In the genomic region with DNA sequence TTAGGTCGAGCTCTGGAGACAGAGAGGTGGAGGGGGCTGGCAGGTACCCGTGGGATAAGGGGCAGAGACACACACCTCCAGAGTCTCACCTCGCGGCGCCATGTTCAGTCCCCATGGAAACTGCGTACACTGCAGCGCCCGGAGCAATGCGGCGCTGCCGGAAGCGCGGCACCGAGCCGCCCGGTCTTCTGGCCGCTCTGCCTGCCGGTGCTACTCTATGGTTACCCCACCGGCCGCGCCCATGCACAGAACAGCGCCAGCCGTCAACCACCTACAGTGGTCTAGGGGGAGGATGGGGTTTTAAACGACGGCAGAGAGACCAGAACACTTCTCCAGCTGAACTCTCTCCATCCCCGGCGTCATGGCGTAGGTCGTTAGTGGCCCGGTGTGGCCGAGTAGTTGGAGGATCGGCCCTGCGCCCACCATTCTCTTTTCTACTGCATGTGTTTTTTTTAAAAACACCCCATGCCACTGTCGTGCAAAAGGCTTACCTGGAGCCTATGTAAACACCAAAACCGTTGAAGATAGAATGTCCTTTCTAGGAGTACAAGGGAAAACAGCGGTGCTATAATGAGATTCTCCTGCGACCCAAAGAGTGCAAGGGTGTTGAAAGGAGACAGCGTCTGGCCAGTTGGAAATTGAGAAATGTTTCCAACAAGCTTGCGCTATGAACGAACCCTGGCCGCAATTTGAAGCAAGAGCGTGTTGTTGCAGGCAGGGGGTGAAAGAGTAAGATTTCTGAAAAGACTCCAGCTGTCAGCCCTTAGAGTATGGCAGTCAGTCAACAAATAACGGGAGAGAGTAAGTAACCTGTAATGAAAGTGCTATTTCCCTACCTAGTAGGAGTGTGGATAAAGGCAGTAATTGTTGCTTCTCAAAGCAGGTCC, we compare ENCODE assay signal across 8 mouse cellular contexts. TPM values are rescaled to one million over a fixed set of nuclear protein-coding genes. Genes with fewer than 3 reads are reported as not detected.
DNase-seq lines count a peak whose midpoint lies in the region; ATAC-seq and TF ChIP-seq lines count a peak whose summit lies in the region.

Gene Tmem216, minus strand, starts transcription at position 615 of the 887 bp plus-strand sequence.

- 1% methylated on average over 43 of the region's 43 CpGs for WGBS in heart, embryonic 11.5 days (ENCODE audit: insufficient replicate concordance)
- WGBS in kidney, postnatal 0 days, result under 1% methylated on average over 43 of the region's 43 CpGs
- WGBS in liver, embryonic 11.5 days, result 2% methylated on average over 43 of the region's 43 CpGs
- WGBS in stomach, embryonic 14.5 days, result under 1% methylated on average over 43 of the region's 43 CpGs

- peak; percentile 99 for ATAC-seq in erythroblast, adult 5-6 weeks (replicated peaks; ENCODE audit: low FRiP score, poor library complexity, severe bottlenecking)
- ATAC-seq in heart, embryonic 11.5 days (replicated peaks; ENCODE audit: insufficient number of reproducible peaks, low FRiP score, low TSS enrichment), result peak; percentile 92
- ATAC-seq in kidney, postnatal 0 days (replicated peaks; ENCODE audit: low FRiP score, low read depth), result peak; percentile 96
- peak; percentile 98 for ATAC-seq in liver, embryonic 11.5 days (replicated peaks; ENCODE audit: low FRiP score)
- peak; percentile 97 for ATAC-seq in stomach, embryonic 14.5 days (ENCODE audit: insufficient number of reproducible peaks, insufficient read depth, low FRiP score, low read depth)

- peaks cover 1% of the 10 kb centered on the region; the same call in 1 of the 2 replicates for H3K36me3 ChIP-seq in heart, embryonic 11.5 days (ENCODE audit: control insufficient read depth, insufficient read depth, low read length)
- peaks cover 12% of the 10 kb centered on the region for H3K36me3 ChIP-seq in kidney, postnatal 0 days (ENCODE audit: insufficient read depth, low read length)
- peaks cover 5% of the 10 kb centered on the region for H3K36me3 ChIP-seq in liver, embryonic 11.5 days (ENCODE audit: control insufficient read depth, insufficient read depth, low read length)
- H3K36me3 ChIP-seq in stomach, embryonic 14.5 days (ENCODE audit: control insufficient read depth, insufficient read depth, low read length), result peaks cover 10% of the 10 kb centered on the region; the same call in 1 of the 2 replicates

- H3K4me3 ChIP-seq in heart, embryonic 11.5 days (ENCODE audit: low read depth, low read length), result peak within 1 kb of the TSS; percentile 71
- peak within 1 kb of the TSS; percentile 72 for H3K4me3 ChIP-seq in kidney, postnatal 0 days (replicated peaks; ENCODE audit: low read depth, low read length)
- H3K4me3 ChIP-seq in liver, embryonic 11.5 days (ENCODE audit: low read depth, low read length), result peak within 1 kb of the TSS; percentile 67
- peak within 1 kb of the TSS; percentile 55 for H3K4me3 ChIP-seq in stomach, embryonic 14.5 days (ENCODE audit: low read depth, low read length)

- peak; percentile 19; the same call in 1 of the 2 replicates for TF ChIP-seq CTCF in kidney, postnatal 0 days (IDR thresholded peaks at IDR 0.05; ENCODE audit: low read depth)

- no peaks in the 10 kb centered on the region for H3K27me3 ChIP-seq in heart, embryonic 11.5 days (ENCODE audit: control insufficient read depth, insufficient read depth, low read length)
- H3K27me3 ChIP-seq in kidney, postnatal 0 days (ENCODE audit: insufficient read depth, low read length), result no peaks in the 10 kb centered on the region
- H3K27me3 ChIP-seq in liver, embryonic 11.5 days (replicated peaks; ENCODE audit: control insufficient read depth, insufficient read depth, low read length), result no peaks in the 10 kb centered on the region
- H3K27me3 ChIP-seq in stomach, embryonic 14.5 days (ENCODE audit: control insufficient read depth, insufficient read depth, low read length), result no peaks in the 10 kb centered on the region

- H3K9ac ChIP-seq in heart, embryonic 11.5 days (ENCODE audit: low read depth, low read length), result peak within 1 kb of the TSS; percentile 86
- H3K9ac ChIP-seq in kidney, postnatal 0 days (ENCODE audit: low read depth, low read length), result peak within 1 kb of the TSS; percentile 53
- peak within 1 kb of the TSS; percentile 75 for H3K9ac ChIP-seq in liver, embryonic 11.5 days (ENCODE audit: low read depth, low read length)
- H3K9ac ChIP-seq in stomach, embryonic 14.5 days (replicated peaks; ENCODE audit: low read depth, low read length), result peak within 1 kb of the TSS; percentile 50

- no peaks in the 10 kb centered on the region for H3K9me3 ChIP-seq in heart, embryonic 11.5 days (replicated peaks; ENCODE audit: control insufficient read depth, low read length)
- H3K9me3 ChIP-seq in kidney, postnatal 0 days (replicated peaks; ENCODE audit: low read length), result no peaks in the 10 kb centered on the region
- H3K9me3 ChIP-seq in liver, embryonic 11.5 days (ENCODE audit: control insufficient read depth, low read length), result no peaks in the 10 kb centered on the region
- no peaks in the 10 kb centered on the region for H3K9me3 ChIP-seq in stomach, embryonic 14.5 days (ENCODE audit: control insufficient read depth, low read depth, low read length)

- peaks cover 11% of the 10 kb centered on the region for H3K4me1 ChIP-seq in heart, embryonic 11.5 days (ENCODE audit: control insufficient read depth, insufficient read depth, low read length)
- peaks cover 8% of the 10 kb centered on the region; the same call in 1 of the 2 replicates for H3K4me1 ChIP-seq in kidney, postnatal 0 days (replicated peaks; ENCODE audit: insufficient read depth, low read length)
- peaks cover 8% of the 10 kb centered on the region for H3K4me1 ChIP-seq in liver, embryonic 11.5 days (replicated peaks; ENCODE audit: control insufficient read depth, insufficient read depth, low read length)
- H3K4me1 ChIP-seq in stomach, embryonic 14.5 days (ENCODE audit: control insufficient read depth, insufficient read depth, low read length), result peaks cover 13% of the 10 kb centered on the region; the same call in 1 of the 2 replicates

- peak within 1 kb of the TSS; percentile 77 for H3K27ac ChIP-seq in heart, embryonic 11.5 days (ENCODE audit: low read depth, low read length)
- peak within 1 kb of the TSS; percentile 14 for H3K27ac ChIP-seq in kidney, postnatal 0 days
- H3K27ac ChIP-seq in liver, embryonic 11.5 days (ENCODE audit: low read depth, low read length), result peak within 1 kb of the TSS; percentile 42
- H3K27ac ChIP-seq in stomach, embryonic 14.5 days (ENCODE audit: low read length), result peak within 1 kb of the TSS; percentile 16; the same call in 1 of the 2 replicates

- H3K4me2 ChIP-seq in heart, embryonic 11.5 days, result peak within 1 kb of the TSS; percentile 87
- H3K4me2 ChIP-seq in kidney, postnatal 0 days (ENCODE audit: low read length), result peak within 1 kb of the TSS; percentile 68
- peak within 1 kb of the TSS; percentile 92 for H3K4me2 ChIP-seq in liver, embryonic 11.5 days
- peak within 1 kb of the TSS; percentile 76 for H3K4me2 ChIP-seq in stomach, embryonic 14.5 days (replicated peaks; ENCODE audit: low read depth, low read length)

- peak; percentile 85 to 86 for DNase-seq in B cell, adult 2 months
- peak; percentile 94 for DNase-seq in brain, adult 2 months (ENCODE audit: low read depth, low spot score)
- DNase-seq in kidney, postnatal 0 days (ENCODE audit: low spot score), result peak; percentile 90
- peak; percentile 80 for DNase-seq in liver, embryonic 11.5 days (ENCODE audit: low spot score)
- peak; percentile 85 for DNase-seq in naive thymus-derived CD4-positive, alpha-beta T cell, adult 2 months (ENCODE audit: low read depth)

RNA-seq across cellular contexts. Expression of gene Tmem216, which starts in this region (rescaled TPM):
- total RNA-seq in erythroblast, adult 5-6 weeks (2015; ENCODE audit: low replicate concordance), result 9.6 and 18.2 TPM in 2 replicates
- total RNA-seq in erythroblast, adult 5-6 weeks (2017; ENCODE audit: low replicate concordance), result 7.2 and 21.6 TPM in 2 replicates
- polyA plus RNA-seq in heart, embryonic 11.5 days (2014; fragmentation: Nextera tagmentation; extraction: Ambion mirVana), result 22.9 and 24.4 TPM in 2 replicates
- 49.7 and 50.5 TPM in 2 replicates for polyA plus RNA-seq in kidney, postnatal 0 days (2015; fragmentation: Nextera tagmentation; extraction: Ambion mirVana)
- 33.7 and 35.9 TPM in 2 replicates for polyA plus RNA-seq in liver, embryonic 11.5 days (2014; fragmentation: Nextera tagmentation; extraction: Ambion mirVana)
- 52.7 and 53.8 TPM in 2 replicates for polyA plus RNA-seq in stomach, embryonic 14.5 days (2014; fragmentation: Nextera tagmentation; extraction: Ambion mirVana)

Comparison
In these comparisons a context has a peak if more than half of its experiments do, and no peak if none do; other contexts are left out.
1. Peak in every context shown above with its lines: DNase-seq, ATAC-seq, H3K4me3 ChIP-seq and H3K27ac ChIP-seq.
2. H3K27ac ChIP-seq: peak in every context shown above with its lines; median percentile 77 in heart, embryonic 11.5 days; 42 in liver, embryonic 11.5 days; 16 in stomach, embryonic 14.5 days; 14 in kidney, postnatal 0 days.